Mouse (Mus musculus) spleen, postnatal 0 days (tissue): ENCODE results near the gene Polr1e. TPM values are rescaled to one million over a fixed set of nuclear protein-coding genes. Genes with fewer than 3 reads are reported as not detected.

ENCODE experiments used
- polyA plus RNA-seq: library from polyadenylated mRNA; unstranded; fragments of >200 nt; fragmentation: Nextera tagmentation; extraction: Ambion mirVana; gene quantifications from 2 replicates; pipeline ENCODE4 v1.2.1, GENCODE M21; 2015

Polr1e gene
- 19.6 and 21.8 TPM in 2 replicates for polyA plus RNA-seq

DNA sequence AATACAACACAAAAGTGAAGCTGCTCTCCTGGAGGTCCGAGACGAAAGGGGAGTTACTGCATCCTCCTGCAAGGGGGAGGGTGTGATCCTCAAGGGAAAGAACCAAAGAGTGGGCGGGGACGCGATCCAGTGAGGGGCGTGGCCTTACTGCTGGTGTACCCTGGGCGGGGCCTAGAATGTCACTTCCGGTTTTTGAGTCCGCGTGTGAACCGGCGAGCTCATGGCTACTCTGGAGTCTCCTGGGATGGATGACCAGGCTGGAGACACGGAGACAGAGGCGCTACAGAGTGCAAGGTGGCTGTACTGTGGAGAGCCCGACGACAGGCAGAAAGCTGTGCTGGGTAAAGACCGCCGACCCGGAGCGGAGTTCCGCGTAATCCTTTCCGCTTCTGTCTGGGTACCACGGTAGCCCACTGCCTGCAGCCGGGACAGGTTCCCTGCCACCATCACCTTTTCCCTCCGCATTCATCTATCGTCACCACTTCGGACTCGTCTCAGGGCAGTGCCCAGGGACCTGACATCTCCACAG, at the start of gene Polr1e:
TSS of gene Polr1e (plus strand) at position 132 of the 529 bp plus-strand sequence.

DNA sequence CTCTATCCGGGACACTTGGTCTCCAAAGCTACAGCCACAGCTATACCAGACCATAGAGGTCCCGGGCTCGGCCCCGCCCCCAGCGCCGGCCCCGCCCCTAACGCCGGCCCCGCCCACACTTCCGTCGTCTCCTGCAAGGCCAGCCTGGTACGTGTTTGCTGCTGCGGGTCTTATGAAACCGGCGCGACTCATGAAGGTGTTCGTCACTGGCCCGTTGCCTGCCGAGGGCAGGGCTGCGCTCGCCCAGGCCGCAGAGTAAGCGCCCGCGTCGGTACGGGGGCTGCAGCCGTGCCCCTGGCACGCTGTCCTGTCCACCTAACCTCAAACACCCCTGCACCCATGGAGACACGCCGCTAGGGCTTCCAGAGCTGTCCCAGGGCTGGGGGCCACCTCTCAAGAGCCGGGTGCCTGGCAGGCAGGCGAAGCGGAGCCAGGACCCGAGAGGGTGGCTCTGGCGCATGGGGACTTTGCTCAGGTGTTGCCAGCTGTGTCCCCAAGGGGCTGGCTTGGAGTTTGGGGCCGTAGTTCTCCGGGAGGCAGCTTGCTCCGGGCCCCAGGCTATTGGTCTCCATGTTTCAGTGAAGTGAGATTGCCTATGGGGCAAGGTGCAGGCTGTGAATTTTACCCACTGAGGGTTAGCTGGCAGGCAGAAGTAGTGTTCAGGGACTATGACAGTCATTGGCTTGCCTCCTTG, 37.0 kb upstream of the Polr1e start, which contains the start of gene Grhpr:
TSS of gene Grhpr (plus strand) at position 116 of the 694 bp plus-strand sequence.

DNA sequence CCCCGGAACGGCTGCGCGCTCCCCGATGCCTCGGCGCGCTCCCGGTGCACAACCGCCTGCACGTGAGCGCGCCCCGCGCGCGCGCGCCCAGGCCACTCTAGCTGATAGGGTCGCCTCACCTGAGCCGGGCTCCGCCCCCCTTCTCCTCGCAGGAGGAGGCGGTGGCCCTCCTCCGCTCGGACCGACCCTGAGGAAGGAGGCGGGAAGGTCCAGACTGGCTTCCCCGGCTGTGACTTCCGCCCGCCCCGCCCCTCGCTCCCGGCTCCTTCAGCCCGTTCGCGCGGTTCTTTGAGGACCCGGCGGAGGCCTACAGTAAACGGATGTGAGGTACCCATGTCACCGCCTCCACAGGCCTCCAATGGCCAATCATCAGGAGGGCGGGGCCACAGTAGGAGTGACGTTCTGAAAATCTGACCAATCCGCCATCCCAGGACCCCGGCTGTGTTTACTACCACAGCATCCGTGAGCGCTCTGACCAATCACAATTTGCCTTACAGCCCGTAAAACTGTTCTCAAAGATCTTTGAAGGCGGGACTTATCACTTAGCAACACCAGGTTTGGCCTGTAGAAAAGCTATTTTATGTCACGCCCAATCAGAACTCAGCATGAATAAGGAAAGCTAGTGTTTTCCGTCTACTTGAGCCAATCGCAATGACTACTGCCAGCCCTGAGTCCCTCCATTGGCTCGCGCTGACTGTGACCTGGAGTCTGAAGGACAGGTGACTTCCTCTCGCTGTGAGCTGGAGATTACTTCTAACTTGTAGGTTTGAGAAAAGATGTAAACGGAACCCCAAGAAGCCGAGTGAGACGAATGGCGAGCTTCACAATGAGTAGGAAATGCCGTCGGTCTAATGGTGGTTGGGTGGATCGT, 6.0 kb upstream of the Polr1e start, which contains the start of gene Zbtb5:
TSS of gene Zbtb5 (minus strand) at position 308 of the 871 bp plus-strand sequence.

DNA sequence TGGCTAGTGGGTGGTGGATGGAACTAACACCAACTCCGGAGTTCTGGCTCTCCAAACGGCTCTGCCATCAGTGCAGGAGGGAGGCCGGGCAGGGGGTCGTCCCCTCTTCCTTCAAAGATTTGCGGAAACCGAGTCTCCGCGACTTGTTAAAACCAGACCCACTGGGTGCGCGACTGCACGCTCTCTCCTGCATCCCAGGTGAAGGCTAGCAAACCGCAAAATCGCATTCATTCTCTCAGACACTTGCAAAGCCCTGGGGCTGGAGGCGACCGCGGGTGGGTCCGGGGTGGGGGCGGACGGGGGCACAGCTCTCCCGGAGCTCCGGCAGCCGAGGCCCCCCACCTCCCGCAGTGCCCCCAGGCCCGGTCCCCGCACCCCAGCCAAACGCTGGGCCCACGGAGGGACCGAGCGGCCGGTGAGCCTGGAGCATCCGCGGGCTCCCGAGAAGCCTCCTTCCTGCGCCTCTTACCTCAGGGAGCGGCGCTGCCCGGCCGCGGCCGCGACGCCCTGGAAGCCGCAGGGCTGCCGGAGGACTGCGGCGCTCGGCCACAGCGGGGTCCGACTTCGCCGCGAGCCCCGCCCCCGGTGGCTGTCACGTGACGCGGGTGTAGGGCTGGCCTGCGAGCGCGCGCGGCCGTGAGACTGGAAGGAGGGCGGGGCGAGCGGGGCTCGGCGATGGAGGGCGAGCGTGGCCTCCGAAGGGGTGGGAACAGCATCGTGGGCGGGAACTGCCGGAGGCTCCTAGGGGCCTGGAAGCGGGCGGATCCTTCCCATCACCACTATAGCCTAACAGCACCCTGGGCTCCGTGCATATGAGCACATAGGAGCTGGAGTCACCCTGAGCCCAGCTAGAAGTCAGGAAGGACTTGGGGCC, 65.9 kb downstream of the Polr1e start, which contains the start of gene Fbxo10:
TSS of gene Fbxo10 (minus strand) at position 584 of the 874 bp plus-strand sequence.

Other genes with a start within 250 kb of the Polr1e start
- gene Grhpr, start 37.2 kb upstream of the Polr1e start, polyA plus RNA-seq: 27.3 and 28.4 TPM in 2 replicates
- 7.0 and 7.9 TPM in 2 replicates for gene Zbtb5, start 6.2 kb upstream of the Polr1e start, polyA plus RNA-seq
- gene Fbxo10, start 66.0 kb downstream of the Polr1e start, polyA plus RNA-seq: 5.7 and 7.8 TPM in 2 replicates
- 234 and 247 TPM in 2 replicates for gene Tomm5, start 89.5 kb downstream of the Polr1e start, polyA plus RNA-seq
- 0.37 and 0.50 TPM in 2 replicates for gene Frmpd1, start 166.3 kb downstream of the Polr1e start, polyA plus RNA-seq